In genomic region chr6:8066208-8066607, GRCm38 (mm10) we compare ENCODE assay signal across 9 mouse cellular contexts.
DNase-seq lines count a peak whose midpoint lies in the region; ATAC-seq and TF ChIP-seq lines count a peak whose summit lies in the region.
"Had no signal": no experiment of that assay in that cellular context is flagged by ENCODE, and none has a peak within 500 bp of the region (broad histone marks: within the 10 kb centered on the region; RNA-seq: fewer than 3 reads in every experiment).

No protein-coding gene starts in this region.

- peak; percentile 82 for TF ChIP-seq RAD21 in MEL (IDR thresholded peaks at IDR 0.05; ENCODE audit: low read depth, low read length)

- ATAC-seq in intestine, embryonic 15.5 days, result no peak

- no peak for TF ChIP-seq POLR2A in MEL (IDR thresholded peaks at IDR 0.05; ENCODE audit: control insufficient read depth in 1 of 2, insufficient read depth in 1 of 2, low read depth in 1 of 2, low read length in 2 of 2, poor library complexity in 1 of 2)

- no peak overlapping the region for H3K4me3 ChIP-seq in MEL (ENCODE audit: control insufficient read depth in 1 of 2, insufficient read depth in 1 of 2, low read depth in 2 of 2, low read length in 2 of 2)
- no peak overlapping the region for H3K4me3 ChIP-seq in intestine, embryonic 15.5 days (replicated peaks)
- H3K4me3 ChIP-seq: limb, embryonic 15.5 days had no signal

- H3K4me1 ChIP-seq in MEL (ENCODE audit: control insufficient read depth in 1 of 2, insufficient read depth in 2 of 2, low read length in 2 of 2), result peaks cover 0 to 11% of the 10 kb centered on the region in 2 experiments; a peak in 3 of 4 replicates
- H3K4me1 ChIP-seq in intestine, embryonic 15.5 days (replicated peaks), result no peaks in the 10 kb centered on the region
- H3K4me1 ChIP-seq: limb, embryonic 15.5 days had no signal

- no peaks in the 10 kb centered on the region for H3K79me2 ChIP-seq in MEL (ENCODE audit: control insufficient read depth, insufficient read depth, low read length, poor library complexity)

- 50% methylated on average over 3 of the region's 3 CpGs for WGBS in intestine, embryonic 15.5 days

- no peak overlapping the region for H3K4me2 ChIP-seq in intestine, embryonic 15.5 days (replicated peaks)
- H3K4me2 ChIP-seq: limb, embryonic 15.5 days had no signal

- no peaks in the 10 kb centered on the region; a peak in 2 of 4 replicates for H3K27me3 ChIP-seq in MEL (ENCODE audit: control insufficient read depth in 1 of 2, insufficient read depth in 2 of 2, low read length in 2 of 2)
- H3K27me3 ChIP-seq in intestine, embryonic 15.5 days (replicated peaks), result no peaks in the 10 kb centered on the region
- H3K27me3 ChIP-seq: limb, embryonic 15.5 days had no signal

- TF ChIP-seq CTCF in MEL (IDR thresholded peaks at IDR 0.05 in 2 of 3, conservative IDR thresholded peaks at IDR 0.05 in 1 of 3; ENCODE audit: control insufficient read depth in 1 of 3, insufficient read depth in 1 of 3, low read depth in 2 of 3, low read length in 3 of 3, poor library complexity in 1 of 3, severe bottlenecking in 1 of 3), result peak; percentile 45 to 78 (median 47)

- peaks cover 0 to 13% of the 10 kb centered on the region in 2 experiments; a peak in 2 of 4 replicates for H3K36me3 ChIP-seq in MEL (ENCODE audit: control insufficient read depth in 1 of 2, insufficient read depth in 2 of 2, low read length in 2 of 2)
- no peaks in the 10 kb centered on the region for H3K36me3 ChIP-seq in intestine, embryonic 15.5 days
- H3K36me3 ChIP-seq: limb, embryonic 15.5 days had no signal

- DNase-seq in left cerebral cortex, adult 11 months (ENCODE audit: low spot score), result peak; percentile 9
- no peak for DNase-seq in left cerebral cortex, adult 8-10 months (ENCODE audit: low spot score in 2 of 2)
- DNase-seq in MEL (ENCODE audit: low read depth, low spot score), result peak; percentile 64
- DNase-seq in cerebellum, adult 11-12 months, result peak; percentile 6
- peak; percentile 33 for DNase-seq in heart, adult 8-10 months (ENCODE audit: low spot score)
- DNase-seq in layer of hippocampus, postnatal 36 days, result peak; percentile 15 to 27
- DNase-seq in retina, postnatal 1 day, result peak; percentile 43

- H3K27ac ChIP-seq in MEL (ENCODE audit: control insufficient read depth, low read depth, low read length), result no peak overlapping the region
- H3K27ac ChIP-seq in intestine, embryonic 15.5 days, result no peak overlapping the region
- H3K27ac ChIP-seq: limb, embryonic 15.5 days had no signal

- no peak for TF ChIP-seq EP300 in MEL (IDR thresholded peaks at IDR 0.05; ENCODE audit: low read depth in 1 of 2, low read length in 2 of 2)

- H3K9ac ChIP-seq in MEL (ENCODE audit: control insufficient read depth, low read depth, low read length, poor library complexity, severe bottlenecking), result no peak overlapping the region
- H3K9ac ChIP-seq in intestine, embryonic 15.5 days, result no peak overlapping the region
- H3K9ac ChIP-seq: limb, embryonic 15.5 days had no signal

- H3K9me3 ChIP-seq in MEL (replicated peaks; ENCODE audit: insufficient read depth, low read length), result no peaks in the 10 kb centered on the region
- no peaks in the 10 kb centered on the region for H3K9me3 ChIP-seq in intestine, embryonic 15.5 days
- H3K9me3 ChIP-seq: limb, embryonic 15.5 days had no signal

TF ChIP-seq in MEL, 35 proteins besides CTCF, POLR2A, EP300 and RAD21:
- TF ChIP-seq ZC3H11A (IDR thresholded peaks at IDR 0.05; ENCODE audit: low read depth, low read length) (peak; percentile 63), MYC (IDR thresholded peaks at IDR 0.05; ENCODE audit: low read depth, low read length) (no peak), GATA1 (IDR thresholded peaks at IDR 0.05; ENCODE audit: low read depth, low read length) (no peak), SMC3 (IDR thresholded peaks at IDR 0.05; ENCODE audit: low read depth, low read length) (peak; percentile 82)
TF ChIP-seq in MEL: peak in this region for 2.

Comparison
In these comparisons a context has a peak if more than half of its experiments do, and no peak if none do; other contexts are left out.
1. DNase-seq: peak in left cerebral cortex, adult 11 months (single experiment), MEL (single experiment), cerebellum, adult 11-12 months (single experiment), heart, adult 8-10 months (single experiment), layer of hippocampus, postnatal 36 days (2 of 2) and retina, postnatal 1 day (single experiment); none in left cerebral cortex, adult 8-10 months (0 of 2).